Mouse (Mus musculus) frontal cortex, postnatal 36 days (tissue): ENCODE results near the gene Ankra2.

Experiments
- DNase-seq, 2 experiments: peaks; one replicate each; pipeline ENCODE4 v3.0.0; 2022; ENCODE audit warnings: low spot score in 2 of 2

Gene Ankra2

GRCm38 (mm10) chr13:98291712-98292111 is 28.8 kb downstream of the Ankra2 start:
- no peak for DNase-seq

- DNase-seq = no peak
Observed at GRCm38 (mm10) chr13:98296072-98296471, 33.2 kb downstream of the Ankra2 start.

GRCm38 (mm10) chr13:98297883-98298482 is 35.1 kb downstream of the Ankra2 start:
- DNase-seq = no peak

GRCm38 (mm10) chr13:98298833-98299758 is 36.2 kb downstream of the Ankra2 start:
- peak; percentile 79 to 80 for DNase-seq

GRCm38 (mm10) chr13:98305257-98305656 is 42.4 kb downstream of the Ankra2 start:
- DNase-seq = no peak

GRCm38 (mm10) chr13:98306393-98306792 is 43.5 kb downstream of the Ankra2 start:
- DNase-seq = no peak

- DNase-seq = peak in 1 of 2 experiments; percentile 40
Observed at GRCm38 (mm10) chr13:98306852-98307475, 44.1 kb downstream of the Ankra2 start.

- no peak for DNase-seq
Observed at GRCm38 (mm10) chr13:98308004-98308403, 45.1 kb downstream of the Ankra2 start.

- no peak for DNase-seq
Observed at GRCm38 (mm10) chr13:98308724-98309123, 45.9 kb downstream of the Ankra2 start.

- DNase-seq = no peak
Observed at GRCm38 (mm10) chr13:98311597-98311996, 48.7 kb downstream of the Ankra2 start.

- no peak for DNase-seq
Observed at GRCm38 (mm10) chr13:98313631-98314030, 50.8 kb downstream of the Ankra2 start.

- no peak for DNase-seq
Observed at GRCm38 (mm10) chr13:98315124-98315523, 52.2 kb downstream of the Ankra2 start.

GRCm38 (mm10) chr13:98316140-98316479 is 53.2 kb downstream of the Ankra2 start:
- DNase-seq = no peak

GRCm38 (mm10) chr13:98316480-98317245 is 53.8 kb downstream of the Ankra2 start, which contains the start of gene Btf3:
Gene Btf3 (minus strand): TSS chr13:98317006.
- peak; percentile 93 to 94 for DNase-seq

GRCm38 (mm10) chr13:98317246-98317677 is 54.4 kb downstream of the Ankra2 start:
- no peak for DNase-seq

GRCm38 (mm10) chr13:98317911-98318310 is 55.0 kb downstream of the Ankra2 start:
- DNase-seq = no peak
